Mouse (Mus musculus) ovary, adult 18-20 months (tissue): Measurements from ENCODE around the gene Platr17.
A peak's percentile ranks its signal among the peaks of the same experiment; 100 is the strongest.

Experiments used
- DNase-seq: peaks from one replicate; pipeline ENCODE4 v3.0.0; 2022; ENCODE audit warnings: low spot score, mixed read lengths

Gene Platr17

DNA sequence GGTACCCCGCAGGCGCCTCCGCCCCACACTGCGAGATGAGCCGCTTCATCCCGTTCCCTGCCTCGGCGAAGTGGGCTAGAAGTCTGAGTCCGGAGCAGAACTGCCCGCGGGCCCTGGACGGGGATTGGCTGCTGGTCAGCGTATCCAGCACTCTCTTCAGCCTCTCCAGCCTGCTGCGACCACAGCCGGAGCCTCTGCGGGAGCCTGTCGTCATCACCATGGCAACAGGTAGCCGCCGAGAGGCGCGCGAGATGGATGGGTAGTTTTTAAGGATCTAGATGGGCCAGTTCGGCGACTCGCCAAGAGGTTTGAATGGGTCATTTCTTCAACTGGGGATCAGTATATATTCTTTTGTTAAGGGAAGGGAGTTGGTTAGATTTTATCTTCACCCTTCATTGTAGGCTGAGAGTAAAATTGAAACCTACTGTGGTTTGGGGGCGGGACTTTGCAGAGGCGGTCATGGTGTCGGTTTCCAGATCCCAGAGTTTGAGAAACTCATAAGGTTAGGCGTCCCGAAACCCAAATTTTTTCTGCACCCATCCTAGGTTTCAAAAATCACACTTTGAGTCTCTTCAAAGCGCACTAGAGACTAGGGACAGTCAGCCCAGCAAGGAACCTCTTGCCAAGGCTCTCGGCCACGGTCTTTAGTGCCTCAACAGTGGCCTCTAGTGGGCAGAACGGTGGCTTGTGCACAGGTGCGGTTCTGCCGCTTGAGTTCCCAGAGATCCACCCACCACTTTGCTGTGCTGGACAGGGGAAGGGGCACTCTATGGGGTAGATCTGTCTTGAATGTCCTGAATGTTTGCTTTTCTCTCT is 15.6 kb downstream of the Platr17 start:
- DNase-seq = peak; percentile 78

DNA sequence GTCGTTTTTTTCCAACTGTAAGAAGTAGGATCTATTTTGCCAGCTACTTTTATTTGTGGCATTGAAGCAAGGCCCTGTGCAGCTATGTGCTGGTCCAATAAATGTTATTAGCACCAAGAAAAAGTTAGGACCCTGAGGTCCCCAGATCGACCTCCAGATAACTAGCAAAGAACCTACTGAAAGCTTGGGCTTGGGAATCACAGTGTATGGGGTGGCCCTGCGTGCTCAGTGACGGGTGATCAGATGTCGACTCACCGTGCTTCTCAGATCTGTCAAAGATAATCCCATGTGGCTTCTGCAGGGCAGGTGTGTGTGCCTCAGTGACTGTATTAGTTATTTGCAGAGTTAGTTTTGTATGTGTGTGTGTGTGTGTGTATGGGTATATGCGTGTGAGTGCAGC is 16.4 kb downstream of the Platr17 start:
- DNase-seq = no peak

DNA sequence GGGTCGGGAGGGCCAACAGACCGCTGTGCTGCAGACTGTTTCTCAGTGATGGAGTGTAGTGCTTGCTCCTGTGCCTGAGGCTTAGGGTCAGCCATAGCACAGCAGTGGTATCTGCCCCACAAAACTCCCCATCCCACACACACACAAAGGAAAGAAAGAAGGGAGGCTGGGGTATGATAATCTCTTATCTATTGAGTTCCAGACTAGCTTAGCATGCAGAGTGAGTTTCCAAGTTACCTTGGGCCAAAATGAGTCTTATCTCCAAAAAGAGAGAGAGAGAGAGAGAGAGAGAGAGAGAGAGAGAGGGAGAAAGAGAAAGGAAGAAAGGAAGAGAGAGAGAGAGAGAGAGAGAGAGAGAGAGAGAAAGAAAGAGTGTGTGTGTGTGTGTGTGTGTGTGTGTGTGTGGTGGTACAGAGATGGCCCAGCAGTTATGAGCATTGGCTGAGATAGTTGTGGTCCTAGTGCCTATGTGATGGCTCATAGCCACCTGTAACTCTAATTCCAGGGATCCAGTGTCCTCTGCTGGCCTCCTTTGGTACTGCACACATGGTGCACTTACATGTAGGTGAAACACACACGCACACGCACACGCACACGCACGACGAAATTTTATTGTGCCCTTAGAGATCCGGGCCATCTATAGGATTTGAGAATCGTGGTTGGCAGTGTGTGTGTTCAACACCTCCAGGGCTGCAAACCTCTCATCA is 19.8 kb downstream of the Platr17 start:
- DNase-seq = no peak

DNA sequence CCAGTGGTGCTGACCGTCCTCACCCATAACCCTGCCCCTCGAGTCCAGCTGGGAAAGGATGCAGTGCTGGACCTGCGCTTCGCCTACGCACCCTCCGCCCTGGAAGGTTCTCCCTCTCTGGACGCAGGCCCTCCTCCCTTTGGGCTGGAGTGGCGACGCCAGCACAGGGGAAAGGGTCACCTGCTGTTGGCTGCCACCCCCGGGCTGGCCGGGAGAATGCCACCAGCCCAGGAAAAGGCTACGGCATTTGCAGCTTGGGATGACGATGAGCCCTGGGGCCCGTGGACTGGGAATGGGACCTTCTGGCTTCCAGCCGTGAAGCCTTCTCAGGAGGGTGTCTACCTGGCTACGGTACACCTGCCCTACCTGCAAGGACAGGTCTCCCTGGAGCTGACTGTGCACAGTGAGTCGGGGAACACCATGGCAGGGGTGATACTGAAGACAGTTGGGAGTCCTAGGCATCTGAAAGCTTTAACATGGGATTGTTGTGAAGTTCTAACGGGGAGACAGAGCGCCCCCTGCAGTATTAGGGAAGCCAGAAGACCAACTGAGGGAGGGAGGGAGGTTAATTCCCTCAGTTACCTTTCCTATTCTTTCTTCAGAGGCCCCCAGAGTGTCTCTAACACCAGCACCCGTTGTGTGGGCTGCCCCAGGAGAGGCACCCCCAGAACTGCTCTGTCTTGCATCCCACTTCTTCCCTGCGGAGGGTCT is 20.6 kb downstream of the Platr17 start:
- no peak for DNase-seq

DNA sequence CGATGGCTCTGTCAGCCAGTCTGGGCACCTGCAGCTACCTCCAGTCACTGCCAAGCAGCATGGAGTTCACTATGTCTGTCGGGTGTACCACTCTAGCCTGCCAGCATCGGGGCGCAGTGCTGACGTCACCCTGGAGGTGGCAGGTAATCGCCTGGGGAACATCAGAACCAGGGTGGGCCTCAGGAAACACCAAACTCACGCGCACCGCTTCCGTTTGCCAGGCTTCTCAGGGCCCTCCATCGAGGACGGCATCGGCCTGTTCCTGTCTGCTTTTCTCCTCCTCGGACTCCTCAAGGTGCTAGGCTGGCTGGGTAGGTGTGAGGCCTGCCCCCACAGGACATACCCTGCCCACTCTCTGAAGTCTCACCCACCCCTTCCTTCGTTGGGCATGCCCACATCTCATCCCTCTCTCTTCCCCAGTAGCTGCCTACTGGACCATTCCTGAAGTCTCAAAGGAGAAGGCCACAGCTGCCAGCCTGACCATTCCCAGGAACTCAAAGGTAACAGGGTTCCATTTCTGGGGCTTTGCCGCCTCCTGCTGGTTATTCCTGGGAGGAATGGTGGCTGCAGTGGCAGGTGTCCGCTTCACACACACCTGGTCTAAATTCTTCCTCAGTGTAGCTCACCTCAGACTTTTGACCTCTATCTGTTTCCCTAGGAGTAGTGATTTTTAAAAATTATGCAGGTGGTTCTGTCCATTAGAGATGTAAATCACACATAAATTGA is 21.4 kb downstream of the Platr17 start:
- DNase-seq = no peak

DNA sequence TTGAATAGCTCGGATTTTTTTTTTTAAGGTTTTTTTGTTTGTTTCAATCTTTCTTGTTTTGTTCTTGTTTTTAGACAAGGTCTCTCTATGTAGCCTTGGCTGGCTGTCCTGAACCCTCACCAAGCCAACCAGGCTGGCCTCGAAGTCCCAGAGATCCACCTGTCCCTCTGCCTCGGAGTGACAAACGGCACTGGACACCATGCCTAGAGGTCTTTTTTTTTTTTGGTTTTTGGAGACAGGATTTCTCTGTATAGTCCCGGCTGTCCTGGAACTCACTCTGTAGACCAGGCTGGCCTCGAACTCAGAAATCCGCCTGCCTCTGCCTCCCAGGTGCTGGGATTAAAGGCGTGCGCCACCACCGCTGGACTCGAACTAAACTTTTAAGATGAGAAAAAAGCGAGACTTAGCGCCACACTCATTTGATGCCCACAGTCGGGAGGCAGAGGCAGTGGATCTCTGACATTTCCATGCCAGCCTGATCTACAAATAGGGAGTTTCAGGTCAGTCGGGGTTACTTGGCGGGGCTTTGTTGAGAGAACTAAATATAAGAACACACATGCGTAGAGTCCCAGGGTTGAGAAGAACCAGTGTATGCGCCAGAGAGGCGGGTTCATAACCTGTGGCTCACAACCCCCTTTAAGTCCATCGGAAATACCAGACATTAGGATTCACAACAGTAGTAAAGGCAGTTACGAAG is 23.5 kb downstream of the Platr17 start:
- no peak for DNase-seq

DNA sequence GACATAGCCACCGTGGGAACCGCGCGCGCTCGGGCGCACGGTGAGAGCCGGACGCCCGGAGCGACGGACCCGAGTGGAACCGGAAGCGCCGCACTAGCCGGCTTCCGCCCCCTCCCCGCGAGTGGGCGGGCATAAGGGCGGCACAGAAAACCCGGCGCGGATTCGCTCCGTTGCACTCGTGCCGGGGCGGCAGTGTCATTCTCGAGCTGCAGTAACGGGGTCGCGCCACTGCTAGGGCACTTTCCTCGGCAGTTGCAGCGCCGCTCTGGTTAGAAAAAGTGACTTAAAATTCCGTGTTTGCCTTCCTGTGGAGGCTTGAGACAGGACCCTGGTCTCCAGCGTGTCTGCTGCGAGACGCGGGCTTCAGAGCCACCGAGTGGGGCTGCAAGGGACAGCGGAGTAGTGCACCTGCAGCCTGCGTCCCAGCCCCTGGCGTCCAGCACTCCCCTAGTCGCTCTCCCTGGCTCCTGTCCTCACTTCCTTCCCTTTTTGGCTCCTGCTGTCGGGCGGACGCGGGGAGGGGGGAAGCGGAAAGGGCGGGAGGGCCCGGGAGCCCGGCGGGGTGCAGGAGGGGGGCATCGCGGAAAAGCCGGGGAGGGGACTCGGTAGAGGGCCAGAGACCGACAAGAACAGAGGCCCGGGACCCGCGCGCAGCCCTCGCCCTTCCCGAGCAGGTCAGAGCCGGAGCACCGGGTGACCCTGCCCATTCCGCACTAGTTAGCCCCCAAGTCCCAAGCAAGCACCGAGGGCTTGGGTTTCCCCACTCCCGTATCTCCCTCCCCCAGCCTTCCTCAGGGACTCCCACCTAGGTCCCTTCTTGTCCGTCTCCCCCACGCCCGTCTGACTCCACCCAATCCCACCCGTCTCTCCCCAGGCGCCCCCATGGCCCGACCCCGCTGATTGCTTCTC is 24.7 kb downstream of the Platr17 start, which contains the start of gene Rgl2:
TSS of gene Rgl2 (plus strand) at position 173 of the 909 bp plus-strand sequence.
- peak; percentile 83 for DNase-seq

DNA sequence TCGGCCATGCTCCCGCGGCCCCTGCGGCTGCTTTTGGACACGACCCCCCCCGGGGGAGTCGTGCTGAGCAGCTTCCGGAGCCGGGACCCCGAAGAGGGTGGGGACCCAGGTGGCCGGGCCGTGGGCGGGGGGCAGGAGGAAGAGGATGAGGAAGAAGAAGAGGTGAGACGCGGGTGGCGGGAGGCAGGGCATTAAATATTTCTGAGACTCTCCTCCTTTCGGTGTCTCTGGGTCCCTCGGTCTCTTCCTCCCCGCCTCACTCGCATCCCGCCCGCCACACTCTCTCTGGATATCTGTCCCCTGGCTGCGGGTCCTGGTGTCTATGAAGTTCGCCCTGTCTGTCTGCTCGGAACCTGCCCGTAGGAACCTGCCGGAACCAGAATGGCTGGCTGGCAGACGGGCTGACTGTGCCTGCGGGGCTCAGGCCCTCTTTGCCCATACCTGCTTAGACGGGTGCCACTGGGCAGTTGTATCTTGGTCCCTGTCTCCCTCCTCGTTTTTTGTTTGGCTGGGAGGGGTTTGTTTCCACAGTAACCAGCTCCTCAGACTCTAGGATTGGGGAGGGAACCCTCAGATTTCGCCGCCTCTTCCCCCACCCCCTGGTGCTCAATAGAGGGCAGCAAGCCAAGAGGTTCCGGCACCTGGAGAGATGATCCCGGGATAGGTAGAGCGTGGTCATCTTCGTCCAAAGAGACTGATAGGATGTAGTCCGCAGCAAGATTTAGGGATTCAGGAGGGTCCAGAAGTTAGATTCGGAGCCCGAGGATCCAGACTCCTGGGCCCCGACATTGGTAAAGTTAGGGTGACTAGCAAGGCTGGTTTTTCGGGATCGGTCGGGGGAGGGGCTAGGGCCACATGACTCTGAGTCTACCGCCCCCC is 25.6 kb downstream of the Platr17 start:
- peak; percentile 48 for DNase-seq

DNA sequence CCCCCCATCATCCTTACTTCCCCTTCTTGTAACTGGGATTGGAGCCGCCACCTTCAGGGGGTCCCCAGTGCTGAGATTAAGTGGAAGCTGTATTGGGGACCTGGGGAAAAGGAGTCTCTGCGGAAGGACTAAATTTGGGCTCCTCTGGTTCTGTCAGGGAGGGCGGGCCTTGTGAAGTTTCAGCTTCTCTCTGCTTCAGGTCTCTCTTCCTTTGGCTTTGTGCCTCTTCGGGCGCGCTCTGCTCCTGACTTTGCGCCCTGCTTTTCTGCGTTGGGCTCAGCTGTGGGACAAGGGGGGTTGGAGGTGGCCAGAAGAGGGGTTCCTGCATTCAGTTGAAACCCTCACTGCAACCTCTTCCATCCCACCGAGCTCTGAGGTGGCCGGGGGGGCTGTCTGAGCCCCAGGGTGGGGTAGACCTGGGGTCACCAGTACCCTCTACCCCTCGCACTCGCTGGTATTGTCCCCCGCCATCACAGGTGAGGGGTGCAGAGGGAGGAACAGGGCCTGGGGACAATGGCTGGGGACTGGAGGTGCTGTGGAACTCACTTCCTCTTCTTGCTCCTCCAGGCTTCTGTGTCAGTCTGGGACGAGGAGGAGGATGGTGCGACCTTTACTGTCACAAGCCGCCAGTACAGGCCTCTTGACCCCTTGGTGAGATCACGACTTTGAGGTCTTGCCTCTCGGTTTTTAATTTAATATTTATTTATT is 26.4 kb downstream of the Platr17 start:
- DNase-seq = peak; percentile 18

DNA sequence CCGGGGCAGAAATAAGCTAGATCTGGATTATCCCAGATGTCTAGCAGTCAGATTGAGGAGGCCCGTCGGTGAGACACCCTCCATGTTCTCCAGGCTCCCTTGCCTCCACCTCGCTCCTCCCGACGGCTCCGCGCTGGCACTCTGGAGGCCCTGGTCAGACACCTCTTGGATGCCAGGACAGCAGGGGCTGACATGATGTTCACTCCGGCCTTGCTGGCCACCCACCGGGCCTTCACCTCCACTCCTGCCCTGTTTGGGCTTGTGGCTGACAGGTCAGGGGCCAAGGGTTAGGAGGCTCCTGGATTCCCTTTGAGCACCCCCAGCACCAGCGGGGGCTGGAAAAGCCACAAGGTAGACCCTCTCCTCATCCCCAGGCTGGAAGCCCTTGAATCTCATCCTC is 27.0 kb downstream of the Platr17 start:
- no peak for DNase-seq

DNA sequence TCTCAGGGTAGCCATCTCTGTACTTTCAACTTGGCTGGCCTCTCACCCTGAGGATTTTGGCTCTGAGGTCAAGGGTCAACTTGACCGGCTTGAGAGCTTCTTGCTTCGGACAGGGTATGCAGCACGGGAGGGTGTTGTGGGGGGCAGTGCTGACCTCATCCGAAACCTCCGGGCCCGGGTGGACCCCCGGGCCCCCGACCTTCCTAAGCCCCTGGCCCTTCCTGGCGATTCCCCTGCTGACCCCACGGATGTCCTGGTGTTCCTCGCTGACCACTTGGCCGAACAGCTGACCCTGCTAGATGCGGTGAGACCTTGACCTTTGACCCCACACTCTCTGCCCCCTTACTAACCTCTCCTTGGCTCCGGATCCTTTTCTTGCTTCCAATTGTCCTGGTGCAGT is 27.5 kb downstream of the Platr17 start:
- no peak for DNase-seq

DNA sequence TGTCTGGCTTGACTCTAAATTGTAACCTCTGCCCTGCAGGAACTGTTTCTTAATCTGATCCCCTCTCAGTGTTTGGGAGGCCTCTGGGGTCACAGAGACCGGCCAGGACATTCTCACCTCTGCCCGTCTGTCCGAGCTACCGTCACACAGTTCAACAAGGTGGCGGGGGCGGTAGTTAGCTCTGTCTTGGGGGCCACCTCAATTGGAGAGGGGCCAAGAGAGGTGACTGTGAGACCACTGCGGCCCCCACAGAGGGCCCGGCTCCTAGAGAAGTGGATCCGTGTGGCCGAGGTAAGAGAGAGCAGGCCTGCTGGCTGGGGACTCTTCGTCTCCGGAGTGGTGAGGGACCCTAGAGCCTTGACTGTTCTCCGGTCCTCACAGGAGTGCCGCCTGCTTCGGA is 28.0 kb downstream of the Platr17 start:
- DNase-seq = no peak

DNA sequence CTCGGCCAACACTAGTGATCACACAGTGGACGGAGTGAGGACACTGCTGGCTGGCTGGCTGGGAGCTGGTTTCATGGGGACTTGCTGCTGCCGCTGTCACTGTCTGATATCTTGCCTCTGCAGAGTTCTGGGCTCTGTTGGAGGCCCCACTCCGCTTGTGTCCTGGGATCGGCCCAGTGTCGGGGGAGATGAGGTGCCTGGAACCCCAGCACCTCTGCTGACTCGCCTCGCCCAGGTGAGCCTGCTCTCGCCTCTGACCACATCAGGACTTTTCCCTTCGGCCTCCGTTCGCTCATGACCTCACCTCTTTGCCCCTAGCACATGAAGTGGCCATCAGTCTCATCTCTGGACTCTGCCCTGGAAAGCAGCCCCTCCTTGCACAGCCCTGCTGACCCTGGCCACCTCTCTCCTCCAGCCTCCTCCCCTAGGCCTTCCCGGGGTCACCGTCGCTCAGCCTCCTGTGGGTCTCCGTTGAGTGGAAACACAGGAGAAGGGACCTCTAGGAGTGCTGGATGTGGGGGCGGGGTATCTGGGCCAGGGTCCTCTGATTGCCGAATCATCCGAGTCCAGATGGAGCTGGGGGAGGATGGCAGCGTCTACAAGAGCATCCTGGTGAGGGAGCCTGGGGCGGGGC is 30.6 kb downstream of the Platr17 start:
- DNase-seq = no peak

DNA sequence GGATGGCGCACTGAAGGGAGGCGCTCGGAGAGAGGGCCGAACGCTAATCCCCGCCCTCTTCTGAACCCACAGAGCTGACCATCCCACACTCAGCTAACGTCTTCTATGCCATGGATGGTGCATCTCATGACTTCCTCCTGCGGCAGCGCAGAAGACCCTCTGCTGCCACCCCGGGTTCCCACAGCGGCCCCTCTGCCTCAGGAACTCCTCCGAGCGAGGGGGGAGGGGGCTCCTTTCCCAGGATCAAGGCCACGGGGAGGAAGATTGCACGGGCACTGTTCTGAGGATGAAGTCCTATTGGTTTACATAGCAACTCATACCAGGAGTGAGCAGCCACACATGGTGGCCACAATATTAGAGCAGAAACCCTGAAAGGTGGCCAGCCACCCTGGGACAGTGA is 32.1 kb downstream of the Platr17 start:
- no peak for DNase-seq

DNA sequence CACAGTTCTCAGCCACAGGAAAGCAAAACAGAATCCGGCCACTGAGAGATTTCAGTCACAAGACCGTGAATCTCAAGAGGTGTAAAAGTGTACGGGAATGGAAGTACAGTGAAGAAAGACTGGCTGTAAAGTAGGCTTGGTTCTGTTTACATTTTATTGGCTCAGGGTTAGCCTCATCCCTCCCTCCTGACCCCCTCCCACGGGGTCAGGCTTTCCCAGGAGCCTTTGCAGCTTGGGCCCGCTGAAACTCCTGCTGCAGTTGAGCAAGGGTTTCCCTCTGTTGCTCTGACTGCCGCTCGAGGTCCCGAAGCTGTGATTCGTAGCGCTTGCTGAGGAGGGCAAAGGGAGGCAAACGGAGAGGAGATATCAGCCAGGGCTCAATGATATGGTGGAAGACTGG is 33.8 kb downstream of the Platr17 start:
- DNase-seq = no peak

DNA sequence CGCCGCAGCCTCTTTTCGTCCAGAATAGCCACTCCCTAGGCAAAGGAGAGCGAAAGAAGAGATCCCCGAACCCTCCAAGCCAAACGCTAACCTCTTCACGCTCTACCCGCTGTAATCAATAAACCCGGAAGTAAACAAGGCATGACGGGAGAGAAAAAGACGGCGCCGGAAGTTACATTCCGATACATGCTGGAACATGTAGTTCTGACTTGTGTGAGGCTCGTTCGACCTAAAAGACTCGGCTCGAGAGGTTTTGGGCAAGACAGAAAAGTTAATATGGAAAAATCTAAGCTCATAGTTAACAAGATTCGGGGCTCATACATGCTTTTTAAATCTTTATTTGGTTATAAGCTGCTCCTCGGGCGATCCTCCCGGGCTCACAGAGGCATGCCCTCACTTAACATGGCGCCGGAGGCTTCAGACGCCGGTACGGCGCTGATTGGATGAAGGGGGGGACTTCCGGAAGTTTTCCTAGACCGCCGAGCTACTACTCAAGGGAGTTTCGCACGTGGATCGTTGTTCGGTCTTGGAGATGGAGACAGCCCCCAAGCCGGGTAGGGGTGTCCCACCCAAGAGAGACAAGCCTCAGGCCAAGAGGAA is 35.4 kb downstream of the Platr17 start, which contains the start of the genes Pfdn6 and Wdr46:
TSS of gene Pfdn6 (minus strand) at position 138 of the 600 bp plus-strand sequence.
TSS of gene Wdr46 (plus strand) at position 455 of the 600 bp plus-strand sequence.
- peak; percentile 71 for DNase-seq

DNA sequence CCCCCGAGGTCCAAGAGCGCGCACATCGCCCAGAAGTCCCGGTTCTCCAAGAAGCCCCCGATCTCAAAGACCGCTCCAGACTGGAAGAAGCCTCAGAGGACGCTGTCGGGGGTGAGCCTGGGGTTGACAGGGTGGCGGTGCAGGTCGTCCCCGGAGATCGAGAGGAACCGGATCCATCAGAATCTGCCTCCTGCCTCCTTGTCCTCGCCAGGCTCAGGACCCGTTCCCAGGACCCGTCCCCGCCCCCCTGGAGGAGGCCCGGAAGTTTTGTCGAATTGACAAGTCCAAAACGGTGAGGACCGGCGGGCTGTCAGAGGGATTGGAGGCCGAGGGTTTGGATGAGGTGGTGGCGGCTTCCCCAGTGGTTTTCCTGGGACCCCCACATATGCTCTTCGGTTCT is 36.0 kb downstream of the Platr17 start:
- DNase-seq = no peak

DNA sequence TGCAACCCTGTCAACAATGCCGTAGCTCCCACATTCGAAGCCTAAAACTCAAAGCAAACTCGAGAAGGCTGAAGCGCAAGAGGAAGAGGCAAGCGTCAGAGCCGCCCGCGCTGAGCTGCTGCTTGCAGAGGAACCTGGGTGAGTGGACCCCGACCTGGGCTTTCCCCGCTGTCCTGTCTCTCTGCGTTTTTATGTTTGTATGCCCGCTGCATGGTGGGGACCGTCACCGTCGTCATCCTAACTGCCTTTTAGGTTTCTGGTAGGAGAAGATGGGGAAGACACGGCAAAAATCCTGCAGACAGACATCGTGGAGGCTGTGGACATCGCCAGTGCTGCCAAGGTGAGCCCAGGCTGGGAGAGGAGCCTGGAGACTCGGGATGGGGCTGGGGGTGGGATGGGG is 36.4 kb downstream of the Platr17 start:
- DNase-seq = no peak
